Mouse (Mus musculus) T-helper 17 cell (primary cell): Measurements from ENCODE around the gene Elp6.

Experiments used
- in situ Hi-C, 2 experiments: fragments of 300-600 bp; cut with MboI, MseI; formaldehyde crosslinking; loops; 1 replicate in 1 of 2; 2 replicates in 1 of 2; pipeline ENCODE4 v1.15.1; 2025; ENCODE audit warnings: high pct_unique_total_duplicates in 2 of 2

The Elp6 gene

DNA sequence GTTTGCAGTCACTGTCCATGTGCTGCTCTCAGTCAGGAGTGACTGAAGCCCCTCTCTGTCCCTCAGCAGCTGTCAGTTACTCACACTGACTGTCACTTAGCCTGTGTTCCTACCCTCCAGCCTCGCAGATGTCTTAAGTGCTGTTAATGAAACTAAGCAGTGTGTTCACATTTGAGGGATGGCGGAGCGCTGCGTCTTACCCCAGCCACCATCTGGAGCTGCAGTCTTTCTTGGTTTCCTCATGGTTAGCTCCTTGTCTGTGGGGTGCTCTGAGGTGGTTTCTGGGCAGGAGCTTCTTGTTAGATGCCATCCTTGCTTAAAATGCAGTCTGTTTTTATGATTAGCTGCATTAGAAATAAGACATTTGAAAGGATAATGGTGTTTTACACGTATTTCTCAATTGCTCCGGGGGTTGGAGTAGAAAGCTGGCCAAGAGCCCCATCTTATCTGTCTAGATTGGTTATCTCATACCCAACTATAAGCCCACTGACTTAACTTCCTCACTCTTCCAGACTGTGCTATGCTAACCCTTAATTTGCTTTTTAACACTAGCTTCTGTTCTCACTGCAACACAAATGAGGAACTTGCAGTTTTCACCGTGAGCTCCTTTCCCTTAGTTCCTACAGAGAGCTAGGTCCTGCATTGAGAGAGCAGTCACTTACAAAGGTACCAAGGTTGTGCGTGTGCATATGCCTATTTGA is 47.1 kb downstream of the Elp6 start:
- in situ Hi-C loops = no loop called here

DNA sequence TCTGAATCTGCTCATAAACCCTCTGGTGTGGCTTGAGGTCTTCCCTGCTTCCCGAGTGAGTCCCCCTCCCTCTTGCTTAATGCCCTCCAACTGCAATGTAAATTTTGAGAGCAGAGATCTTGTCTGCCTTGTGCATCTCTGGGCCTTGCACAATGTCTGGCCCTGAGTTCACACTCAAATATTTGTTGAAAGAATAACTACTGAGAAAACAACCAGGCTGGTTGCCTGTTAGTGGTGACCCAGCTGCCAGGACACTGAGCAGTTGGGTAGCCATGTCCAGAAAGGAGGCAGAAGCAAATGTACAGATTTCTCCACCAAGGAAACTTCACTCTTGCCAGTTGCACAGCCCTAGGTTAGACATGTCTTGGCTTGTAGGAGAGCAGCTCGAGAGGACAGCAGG is 53.4 kb downstream of the Elp6 start:
- in situ Hi-C loops = no loop called here

DNA sequence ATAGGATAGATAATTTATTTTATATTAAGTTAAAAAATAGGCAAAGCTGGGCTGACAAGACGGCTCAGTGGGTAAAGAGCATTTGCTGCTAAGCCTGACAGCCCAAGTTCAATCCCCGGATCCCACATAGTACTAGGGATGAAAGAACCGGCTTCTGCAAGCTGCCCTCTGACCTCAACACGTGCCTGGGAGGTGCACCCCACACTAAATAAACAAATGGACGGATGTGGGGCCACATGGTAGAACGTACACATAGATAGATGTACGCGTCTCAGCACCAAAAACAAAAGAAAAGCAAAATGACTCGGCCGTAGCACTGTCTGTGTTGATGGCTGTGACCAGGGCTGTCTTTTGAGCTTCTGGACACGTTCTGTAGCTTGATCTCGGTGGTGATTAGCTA is 56.3 kb downstream of the Elp6 start:
- in situ Hi-C loops = no loop called here

DNA sequence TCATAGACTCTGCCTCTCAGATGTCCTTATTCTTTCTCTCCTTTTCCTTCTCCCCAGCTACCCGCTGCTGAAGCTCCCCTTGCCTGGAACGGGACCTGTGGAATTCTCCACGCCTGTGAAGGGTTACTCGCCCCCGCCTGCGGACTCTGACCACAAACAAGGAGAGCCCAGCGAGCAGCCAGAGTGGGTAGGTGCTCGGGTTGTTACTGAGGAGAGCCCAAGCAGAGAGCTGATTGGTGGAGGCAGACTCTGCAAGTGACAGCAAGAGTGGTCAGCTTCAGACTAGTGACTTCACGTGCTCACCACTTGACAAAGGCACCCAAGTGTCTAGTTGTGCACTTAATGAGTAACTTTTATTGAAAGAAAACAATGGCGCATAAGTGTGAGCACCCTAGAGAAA is 57.4 kb downstream of the Elp6 start:
- in situ Hi-C loops = no loop called here

DNA sequence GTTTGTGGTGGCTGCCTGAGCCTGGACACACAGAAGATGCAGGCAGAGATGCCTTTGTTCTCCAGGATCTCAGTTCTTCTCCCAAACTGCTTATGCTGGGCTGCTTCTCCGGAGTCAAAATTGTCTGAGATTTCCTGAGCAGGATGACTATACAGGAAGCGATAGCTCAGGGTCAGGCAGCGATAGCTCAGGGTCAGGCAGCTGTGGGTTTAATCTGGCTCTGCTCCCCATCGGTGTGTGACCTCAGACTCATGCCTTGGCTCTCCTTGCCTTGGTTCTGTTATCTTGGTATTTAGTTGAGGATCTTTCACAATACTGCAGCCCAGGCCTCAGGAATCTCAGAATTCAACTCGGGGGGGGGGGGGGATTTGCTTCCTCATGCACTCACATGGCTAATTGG is 61.8 kb downstream of the Elp6 start:
- in situ Hi-C loops = no loop called here

DNA sequence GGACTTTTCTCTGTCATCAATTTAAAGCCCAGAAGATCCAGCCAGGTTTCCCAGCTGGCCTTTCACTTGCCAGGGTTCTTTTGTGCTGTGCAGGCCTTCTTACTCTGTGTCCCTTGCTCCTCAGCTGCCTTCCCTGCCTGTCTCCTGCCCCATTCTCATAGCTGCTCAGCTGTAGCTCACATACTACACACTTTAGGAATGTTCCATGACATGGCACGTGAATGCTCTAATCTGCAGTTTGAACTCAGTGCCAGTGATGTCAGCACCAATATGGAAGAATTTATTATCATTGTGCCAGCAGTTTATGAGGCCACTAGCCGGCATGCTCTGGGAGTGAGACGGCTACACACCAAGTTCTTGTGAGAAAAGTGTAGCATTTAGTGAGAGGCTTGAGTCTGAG is 64.9 kb downstream of the Elp6 start:
- in situ Hi-C loops = no loop called here
